Mouse (Mus musculus) embryonic facial prominence, embryonic 11.5 days (tissue): ENCODE results near the gene Samt1. TPM values are rescaled to one million over a fixed set of nuclear protein-coding genes. Genes with fewer than 3 reads are reported as not detected.

ENCODE experiments used
- polyA plus RNA-seq: library from polyadenylated mRNA; unstranded; fragments of >200 nt; fragmentation: Nextera tagmentation; extraction: Ambion mirVana; gene quantifications from 2 replicates; pipeline ENCODE4 v1.2.1, GENCODE M21; 2014

Samt1 gene
- polyA plus RNA-seq, 1 experiment from 2014 or later: not detected

Other genes with a start within 250 kb of the Samt1 start
- gene Spin2c, start 180.4 kb downstream of the Samt1 start, polyA plus RNA-seq: 52.6 and 54.5 TPM in 2 replicates
- not detected in 2 replicates for gene 4921511M17Rik, start 21.2 kb upstream of the Samt1 start, polyA plus RNA-seq
- not detected in 2 replicates for gene Gm10057, start 42.4 kb upstream of the Samt1 start, polyA plus RNA-seq
- not detected in 2 replicates for gene Gm15140, start 108.0 kb upstream of the Samt1 start, polyA plus RNA-seq